Mouse (Mus musculus): ENCODE measurements around the gene Bex2. TPM values are rescaled to one million over a fixed set of nuclear protein-coding genes. Genes with fewer than 3 reads are reported as not detected.
"Not testable (repeated sequence)": the region's sequence is repeated elsewhere in the genome, so short reads cannot be mapped to it uniquely, and the experiment has no call there.

The Bex2 gene
- polyA plus RNA-seq, 1 experiment from 2014 or later: 303 TPM

GRCm38 (mm10) chrX:136047528-136047927, 20.5 kb downstream of the Bex2 start:
- 23% methylated on average over 5 of the region's 5 CpGs for WGBS
- no peak overlapping the region for H3K27ac ChIP-seq (replicated peaks)
- peaks cover 25% of the 10 kb centered on the region for H3K27me3 ChIP-seq (ENCODE audit: low read depth, poor library complexity, severe bottlenecking)
- no peaks in the 10 kb centered on the region for H3K9me3 ChIP-seq (replicated peaks)
- no peak overlapping the region for H3K4me3 ChIP-seq
- H3K4me1 ChIP-seq: no peaks in the 10 kb centered on the region
- peak; percentile 44 for DNase-seq (ENCODE audit: low spot score)
- H3K36me3 ChIP-seq: no peaks in the 10 kb centered on the region

GRCm38 (mm10) chrX:136043726-136044125, 24.3 kb downstream of the Bex2 start:
- no peak overlapping the region for H3K27ac ChIP-seq (replicated peaks)
- no peaks in the 10 kb centered on the region for H3K4me1 ChIP-seq
- H3K4me3 ChIP-seq: no peak overlapping the region
- 84% methylated on average over 1 of the region's 1 CpGs for WGBS
- no peak for DNase-seq (ENCODE audit: low spot score)
- H3K36me3 ChIP-seq: no peaks in the 10 kb centered on the region
- H3K9me3 ChIP-seq (replicated peaks): no peaks in the 10 kb centered on the region
- H3K27me3 ChIP-seq (ENCODE audit: low read depth, poor library complexity, severe bottlenecking): peaks cover 23% of the 10 kb centered on the region

- Histone ChIP-seq H3K27me3 (ENCODE audit: low read depth, poor library complexity, severe bottlenecking) (peaks cover 44% of the 10 kb centered on the region), H3K4me3 (peak within 1 kb of the TSS; percentile 45), H3K27ac (replicated peaks) (peak within 1 kb of the TSS; percentile 65; the same call in 1 of the 2 replicates), H3K4me1 (peaks cover 15% of the 10 kb centered on the region; the same call in 1 of the 2 replicates)
- 7% methylated on average over 22 of the region's 49 CpGs for WGBS
- H3K36me3 ChIP-seq; H3K9me3 ChIP-seq (replicated peaks): not testable (repeated sequence)
- peak; percentile 39 for DNase-seq (ENCODE audit: low spot score)
Measured at GRCm38 (mm10) chrX:136032799-136033763, 35.0 kb downstream of the Bex2 start, which contains the start of gene Arxes1. TSS of gene Arxes1 (plus strand) at chrX:136033367.

GRCm38 (mm10) chrX:136030331-136030730, 37.7 kb downstream of the Bex2 start:
- 74% methylated on average over 1 of the region's 1 CpGs for WGBS

More at GRCm38 (mm10) chrX:136030331-136030730, 37.7 kb downstream of the Bex2 start:
- no peaks in the 10 kb centered on the region for H3K36me3 ChIP-seq
- H3K4me1 ChIP-seq: peaks cover 15% of the 10 kb centered on the region; the same call in 1 of the 2 replicates
- no peak overlapping the region for H3K27ac ChIP-seq (replicated peaks)
- no peaks in the 10 kb centered on the region for H3K9me3 ChIP-seq (replicated peaks)
- no peak overlapping the region for H3K4me3 ChIP-seq
- no peak for DNase-seq (ENCODE audit: low spot score)
- H3K27me3 ChIP-seq (ENCODE audit: low read depth, poor library complexity, severe bottlenecking): peaks cover 47% of the 10 kb centered on the region

Other genes with a start within 250 kb of the Bex2 start
- 25.8 and 42.4 TPM in 2 replicates for gene Gprasp2, start 229.2 kb downstream of the Bex2 start, polyA plus RNA-seq (2016; fragmentation: Nextera tagmentation; extraction: Ambion mirVana)
- gene Arxes2, start 74.4 kb downstream of the Bex2 start, polyA plus RNA-seq (2016; fragmentation: Nextera tagmentation; extraction: Ambion mirVana): 117 TPM in 2 replicates
- 41.6 and 45.7 TPM in 2 replicates for gene Arxes1, start 34.9 kb downstream of the Bex2 start, polyA plus RNA-seq (2016; fragmentation: Nextera tagmentation; extraction: Ambion mirVana)
- not detected in 2 replicates for gene Nxf3, start 17.0 kb upstream of the Bex2 start, polyA plus RNA-seq (2016; fragmentation: Nextera tagmentation; extraction: Ambion mirVana)
- gene Bex4, start 70.8 kb upstream of the Bex2 start, polyA plus RNA-seq (2016; fragmentation: Nextera tagmentation; extraction: Ambion mirVana): 88.7 and 106 TPM in 2 replicates
- gene Tceal8, start 104.1 kb upstream of the Bex2 start, polyA plus RNA-seq (2016; fragmentation: Nextera tagmentation; extraction: Ambion mirVana): 178 and 192 TPM in 2 replicates
- gene Tceal5, start 135.6 kb upstream of the Bex2 start, polyA plus RNA-seq (2016; fragmentation: Nextera tagmentation; extraction: Ambion mirVana): 3.1 and 3.4 TPM in 2 replicates
- gene Tceal7, start 146.5 kb upstream of the Bex2 start, polyA plus RNA-seq (2016; fragmentation: Nextera tagmentation; extraction: Ambion mirVana): 0.70 TPM in 2 replicates
- gene Bex1, start 147.3 kb upstream of the Bex2 start, polyA plus RNA-seq (2016; fragmentation: Nextera tagmentation; extraction: Ambion mirVana): 139 and 163 TPM in 2 replicates
- gene Tceal9, start 176.8 kb upstream of the Bex2 start, polyA plus RNA-seq (2016; fragmentation: Nextera tagmentation; extraction: Ambion mirVana): 328 and 332 TPM in 2 replicates
- gene Bex3, start 202.0 kb upstream of the Bex2 start, polyA plus RNA-seq (2016; fragmentation: Nextera tagmentation; extraction: Ambion mirVana): 627 and 636 TPM in 2 replicates